Mouse (Mus musculus) testis, adult 2 months (tissue): ENCODE measurements around the gene Mfsd4b5.

ENCODE experiments used
- CTCF ChIP-seq: fragments of 200-500 bp; IDR thresholded peaks from 2 replicates; pipeline ENCODE4 v1.5.1; 2012; ENCODE audit warnings: low read depth, mild to moderate bottlenecking, inconsistent platforms, low read length, moderate library complexity; ENCODE audit not compliant: control insufficient read depth, insufficient read depth, insufficient replicate concordance
- POLR2A ChIP-seq: fragments of 200-500 bp; IDR thresholded peaks from 2 replicates; pipeline ENCODE4 v1.6.1; 2012; ENCODE audit warnings: low read depth, mild to moderate bottlenecking, inconsistent platforms, low read length, moderate library complexity; ENCODE audit not compliant: control insufficient read depth

- TF ChIP-seq POLR2A (no peak), CTCF (no peak)
These were observed 14.3 kb upstream of the Mfsd4b5 start for GRCm38 (mm10) chr10:40000746-40001145.
